Mouse (Mus musculus) E14TG2a.4 (cell line): Measurements from ENCODE around the gene Stxbp1.

Source experiments
- CTCF ChIP-seq: conservative IDR thresholded peaks from 2 replicates; pipeline ENCODE4 v1.5.1; 2014; ENCODE audit warnings: low read length
- NANOG ChIP-seq: IDR thresholded peaks from 2 replicates; pipeline ENCODE4 v1.6.1; 2014; ENCODE audit warnings: borderline replicate concordance, low read length, mixed read lengths
- POU5F1 ChIP-seq: IDR thresholded peaks from 2 replicates; pipeline ENCODE4 v1.6.1; 2014; ENCODE audit warnings: low read length, borderline replicate concordance

- TF ChIP-seq CTCF (no peak), NANOG (no peak), POU5F1 (no peak)
Observed at GRCm38 (mm10) chr2:32881054-32881453, 34.0 kb upstream of the Stxbp1 start.
